Mouse (Mus musculus): Measurements from ENCODE around the gene Krt8. TPM values are rescaled to one million over a fixed set of nuclear protein-coding genes. Genes with fewer than 3 reads are reported as not detected.

Gene Krt8
- polyA plus RNA-seq, 1 experiment, result 0.20 TPM

DNA sequence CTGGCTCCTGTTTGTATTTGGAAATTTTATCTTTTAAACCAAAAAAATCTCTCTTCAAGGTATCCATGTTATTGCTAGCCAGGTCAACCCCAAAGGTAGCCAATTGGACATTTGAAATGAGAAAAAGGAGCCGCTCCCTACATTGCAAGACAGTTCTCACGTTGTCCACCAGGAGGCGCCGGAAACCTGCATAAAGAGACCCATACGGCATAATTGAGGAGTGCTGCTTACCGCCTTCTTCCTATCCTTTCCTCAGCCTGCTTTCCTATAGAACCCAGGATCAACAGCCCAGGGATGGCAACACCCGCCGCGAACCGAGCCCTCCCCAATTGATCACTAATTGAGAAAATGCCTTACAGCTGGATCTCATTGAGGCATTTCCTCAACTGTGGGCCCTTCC is 16.2 kb downstream of the Krt8 start:
- Histone ChIP-seq H3K79me3 (ENCODE audit: low read depth) (no peaks in the 10 kb centered on the region), H3K36me3 (ENCODE audit: control insufficient read depth, insufficient read depth) (no peaks in the 10 kb centered on the region), H3K27me3 (ENCODE audit: control insufficient read depth, insufficient read depth, insufficient read length) (no peaks in the 10 kb centered on the region), H3K4me3 (ENCODE audit: insufficient read depth, poor library complexity, severe bottlenecking) (no peak overlapping the region), H3ac (ENCODE audit: control insufficient read depth, insufficient read length, low read depth) (no peak overlapping the region), H3K79me2 (ENCODE audit: control insufficient read depth, insufficient read depth) (no peaks in the 10 kb centered on the region)
- TF ChIP-seq FOSL1 (IDR thresholded peaks at IDR 0.05; ENCODE audit: insufficient read depth, low read length, poor library complexity, severe bottlenecking), result no peak
- TF ChIP-seq MAX (IDR thresholded peaks at IDR 0.05), result no peak
- TF ChIP-seq MYOD1 (IDR thresholded peaks at IDR 0.05; ENCODE audit: control insufficient read depth, insufficient read length, low read depth), result no peak
- no peak for TF ChIP-seq MYOG (IDR thresholded peaks at IDR 0.05; ENCODE audit: control insufficient read depth, extremely low read depth, insufficient read length)
- TF ChIP-seq CTCF (IDR thresholded peaks at IDR 0.05; ENCODE audit: control insufficient read depth, insufficient read depth, insufficient read length), result peak; percentile 91

DNA sequence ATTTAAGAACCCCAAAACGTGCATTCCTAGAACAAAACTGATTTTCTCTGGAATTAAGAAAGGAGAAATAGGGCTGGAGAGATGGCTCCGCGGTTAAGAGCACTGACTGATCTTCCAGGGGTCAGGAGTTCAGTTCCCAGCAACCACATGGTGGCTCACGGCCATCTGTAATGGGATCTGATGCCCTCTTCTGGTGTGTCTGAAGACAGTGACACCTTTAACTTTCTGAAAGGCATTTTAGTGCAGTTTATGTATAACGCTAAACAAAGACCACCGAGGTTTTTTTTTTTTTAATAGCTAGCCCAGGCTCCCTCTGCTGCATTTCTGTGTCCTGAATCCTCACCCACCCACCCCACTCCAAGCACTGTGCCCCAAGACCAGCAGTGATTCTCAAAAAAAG is 19.5 kb downstream of the Krt8 start:
- no peaks in the 10 kb centered on the region for H3K79me3 ChIP-seq (ENCODE audit: low read depth)
- no peaks in the 10 kb centered on the region for H3K36me3 ChIP-seq (ENCODE audit: control insufficient read depth, insufficient read depth)
- no peak overlapping the region for H3ac ChIP-seq (ENCODE audit: control insufficient read depth, insufficient read length, low read depth)
- no peak for TF ChIP-seq MYOG (IDR thresholded peaks at IDR 0.05; ENCODE audit: control insufficient read depth, extremely low read depth, insufficient read length)
- no peak for TF ChIP-seq MYOD1 (IDR thresholded peaks at IDR 0.05; ENCODE audit: control insufficient read depth, insufficient read length, low read depth)
- TF ChIP-seq MAX (IDR thresholded peaks at IDR 0.05), result no peak
- no peak for TF ChIP-seq FOSL1 (IDR thresholded peaks at IDR 0.05; ENCODE audit: insufficient read depth, low read length, poor library complexity, severe bottlenecking)
- TF ChIP-seq USF1 (IDR thresholded peaks at IDR 0.05; ENCODE audit: low read depth), result no peak
- no peak for TF ChIP-seq CEBPB (IDR thresholded peaks at IDR 0.05; ENCODE audit: low read depth)
- TF ChIP-seq CTCF (IDR thresholded peaks at IDR 0.05; ENCODE audit: control insufficient read depth, insufficient read depth, insufficient read length), result no peak
- no peaks in the 10 kb centered on the region for H3K79me2 ChIP-seq (ENCODE audit: control insufficient read depth, insufficient read depth)
- H3K27me3 ChIP-seq (ENCODE audit: control insufficient read depth, insufficient read depth, insufficient read length), result no peaks in the 10 kb centered on the region
- no peak overlapping the region for H3K4me3 ChIP-seq (ENCODE audit: insufficient read depth, poor library complexity, severe bottlenecking)

DNA sequence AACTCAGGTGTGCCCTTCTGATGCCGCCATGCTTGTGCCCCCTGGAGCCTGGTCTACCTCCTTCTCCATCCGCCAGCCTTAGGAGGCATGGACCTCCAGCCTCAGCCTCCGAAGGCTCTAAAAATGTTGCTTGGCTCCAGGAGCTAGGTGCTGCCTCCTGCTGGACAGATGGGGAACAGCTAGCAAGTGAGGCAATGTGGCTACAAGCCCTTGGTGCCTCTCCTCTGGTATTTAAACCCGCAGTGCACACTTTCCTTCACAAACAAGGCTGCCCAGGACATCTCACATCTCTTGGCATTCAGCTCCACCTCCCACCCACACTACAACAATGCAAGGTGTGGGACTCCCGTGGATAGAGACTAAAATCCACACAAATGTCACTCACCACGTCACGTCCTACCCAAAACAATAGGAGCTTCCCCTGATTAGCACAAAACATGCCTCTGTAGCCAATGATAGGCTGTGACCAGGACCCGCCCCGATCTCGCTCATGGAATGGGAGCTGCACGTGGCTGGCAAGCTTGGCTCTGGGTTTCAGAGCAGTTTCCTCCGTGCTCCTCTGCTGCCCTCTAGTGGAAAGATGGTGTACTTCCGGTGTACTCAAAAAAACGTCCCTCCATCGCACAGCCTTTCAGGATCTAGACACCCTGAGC is 20.2 kb downstream of the Krt8 start:
- Histone ChIP-seq H3K79me2 (ENCODE audit: control insufficient read depth, insufficient read depth) (no peaks in the 10 kb centered on the region), H3K27me3 (ENCODE audit: control insufficient read depth, insufficient read depth, insufficient read length) (no peaks in the 10 kb centered on the region), H3ac (ENCODE audit: control insufficient read depth, insufficient read length, low read depth) (peak overlapping the region; percentile 39), H3K4me3 (ENCODE audit: insufficient read depth, poor library complexity, severe bottlenecking) (peak overlapping the region; percentile 19), H3K79me3 (ENCODE audit: low read depth) (no peaks in the 10 kb centered on the region), H3K36me3 (ENCODE audit: control insufficient read depth, insufficient read depth) (no peaks in the 10 kb centered on the region)
- peak; percentile 87 for TF ChIP-seq MAX (IDR thresholded peaks at IDR 0.05)
- no peak for TF ChIP-seq CEBPB (IDR thresholded peaks at IDR 0.05; ENCODE audit: low read depth)
- TF ChIP-seq USF1 (IDR thresholded peaks at IDR 0.05; ENCODE audit: low read depth), result peak; percentile 96
- TF ChIP-seq MYOG (IDR thresholded peaks at IDR 0.05; ENCODE audit: control insufficient read depth, extremely low read depth, insufficient read length), result no peak
- TF ChIP-seq CTCF (IDR thresholded peaks at IDR 0.05; ENCODE audit: control insufficient read depth, insufficient read depth, insufficient read length), result peak; percentile 40

GRCm38 (mm10) chr15:101983315-101983948 is 20.9 kb downstream of the Krt8 start:
- no peak overlapping the region for H3K4me3 ChIP-seq (ENCODE audit: insufficient read depth, poor library complexity, severe bottlenecking)
- no peaks in the 10 kb centered on the region for H3K79me2 ChIP-seq (ENCODE audit: control insufficient read depth, insufficient read depth)
- TF ChIP-seq MYOG (IDR thresholded peaks at IDR 0.05; ENCODE audit: control insufficient read depth, extremely low read depth, insufficient read length) (no peak), CTCF (IDR thresholded peaks at IDR 0.05; ENCODE audit: control insufficient read depth, insufficient read depth, insufficient read length) (no peak), MYOD1 (IDR thresholded peaks at IDR 0.05; ENCODE audit: control insufficient read depth, insufficient read length, low read depth) (no peak), CEBPB (IDR thresholded peaks at IDR 0.05; ENCODE audit: low read depth) (no peak), FOSL1 (IDR thresholded peaks at IDR 0.05; ENCODE audit: insufficient read depth, low read length, poor library complexity, severe bottlenecking) (no peak), USF1 (IDR thresholded peaks at IDR 0.05; ENCODE audit: low read depth) (no peak), MAX (IDR thresholded peaks at IDR 0.05) (no peak)
- no peaks in the 10 kb centered on the region for H3K79me3 ChIP-seq (ENCODE audit: low read depth)
- no peaks in the 10 kb centered on the region for H3K27me3 ChIP-seq (ENCODE audit: control insufficient read depth, insufficient read depth, insufficient read length)
- no peaks in the 10 kb centered on the region for H3K36me3 ChIP-seq (ENCODE audit: control insufficient read depth, insufficient read depth)
- H3ac ChIP-seq (ENCODE audit: control insufficient read depth, insufficient read length, low read depth), result no peak overlapping the region

GRCm38 (mm10) chr15:101980849-101981248 is 23.4 kb downstream of the Krt8 start:
- Histone ChIP-seq H3K79me2 (ENCODE audit: control insufficient read depth, insufficient read depth) (no peaks in the 10 kb centered on the region), H3K27me3 (ENCODE audit: control insufficient read depth, insufficient read depth, insufficient read length) (no peaks in the 10 kb centered on the region), H3K36me3 (ENCODE audit: control insufficient read depth, insufficient read depth) (no peaks in the 10 kb centered on the region), H3ac (ENCODE audit: control insufficient read depth, insufficient read length, low read depth) (no peak overlapping the region), H3K4me3 (ENCODE audit: insufficient read depth, poor library complexity, severe bottlenecking) (no peak overlapping the region), H3K79me3 (ENCODE audit: low read depth) (no peaks in the 10 kb centered on the region)
- TF ChIP-seq CEBPB (IDR thresholded peaks at IDR 0.05; ENCODE audit: low read depth) (no peak), USF1 (IDR thresholded peaks at IDR 0.05; ENCODE audit: low read depth) (no peak), CTCF (IDR thresholded peaks at IDR 0.05; ENCODE audit: control insufficient read depth, insufficient read depth, insufficient read length) (no peak), MYOG (IDR thresholded peaks at IDR 0.05; ENCODE audit: control insufficient read depth, extremely low read depth, insufficient read length) (no peak), FOSL1 (IDR thresholded peaks at IDR 0.05; ENCODE audit: insufficient read depth, low read length, poor library complexity, severe bottlenecking) (no peak), MYOD1 (IDR thresholded peaks at IDR 0.05; ENCODE audit: control insufficient read depth, insufficient read length, low read depth) (no peak), MAX (IDR thresholded peaks at IDR 0.05) (no peak)

All from C2C12 (cell line).